Mouse (Mus musculus): Measurements from ENCODE around the gene Dynll1. TPM values are rescaled to one million over a fixed set of nuclear protein-coding genes. Genes with fewer than 3 reads are reported as not detected.

Dynll1 gene
- polyA plus RNA-seq, 1 experiment from 2014 or later = 1,317 TPM

DNA sequence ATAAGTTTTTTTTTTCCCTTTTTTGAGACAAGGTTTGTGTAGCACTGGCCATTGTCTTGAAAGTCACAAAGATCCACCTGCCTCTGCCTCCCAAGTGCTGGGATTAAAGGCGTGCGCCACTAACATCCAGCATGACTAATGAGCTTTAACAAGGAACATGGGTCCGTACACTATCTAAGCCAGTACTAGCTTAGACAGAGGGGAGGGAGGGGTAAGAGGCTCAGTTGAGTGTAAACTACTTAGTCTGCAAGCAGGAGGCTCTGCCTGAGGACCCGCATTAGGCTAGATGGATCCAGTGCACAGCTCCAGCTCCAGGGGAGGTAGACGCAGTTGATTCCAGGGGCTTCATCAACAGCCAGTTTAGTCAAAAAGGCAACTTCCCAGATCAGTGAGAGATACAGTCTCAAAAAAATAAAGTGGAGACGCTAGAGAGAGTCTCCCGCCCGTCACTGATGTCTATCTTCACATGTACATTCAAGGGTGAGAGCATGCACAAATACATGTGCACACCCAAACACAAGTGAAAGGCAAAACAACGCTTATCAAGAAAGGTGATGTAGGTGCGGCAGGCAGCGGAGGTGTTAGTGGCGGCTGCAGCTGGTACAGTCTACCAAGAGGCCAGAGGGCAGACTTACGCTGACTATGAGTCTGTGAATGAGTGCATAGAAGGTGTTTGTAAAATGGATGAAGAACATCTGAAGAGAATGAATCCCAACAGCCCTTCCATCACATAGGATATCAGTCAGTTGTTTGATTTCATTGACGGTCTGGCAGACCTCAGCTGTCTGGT, 38.1 kb downstream of the Dynll1 start:
- Histone ChIP-seq H3K4me3 (ENCODE audit: low read depth, low read length) (no peak overlapping the region), H3K9me3 (ENCODE audit: low read length) (no peaks in the 10 kb centered on the region), H3K4me2 (replicated peaks; ENCODE audit: low read depth, low read length) (no peak overlapping the region), H3K27ac (ENCODE audit: low read length) (no peak overlapping the region), H3K36me3 (ENCODE audit: insufficient read depth, low read length) (peaks cover 14% of the 10 kb centered on the region; the same call in 1 of the 2 replicates), H3K27me3 (replicated peaks; ENCODE audit: insufficient read depth, low read length) (no peaks in the 10 kb centered on the region), H3K4me1 (ENCODE audit: insufficient read depth, low read depth, low read length) (no peaks in the 10 kb centered on the region; the same call in 1 of the 2 replicates), H3K9ac (replicated peaks; ENCODE audit: low read depth) (no peak overlapping the region)
- WGBS = 85% methylated on average over 14 of the region's 14 CpGs
- TF ChIP-seq CTCF (IDR thresholded peaks at IDR 0.05) (no peak), EP300 (IDR thresholded peaks at IDR 0.05) (no peak)
- DNase-seq (ENCODE audit: low spot score) (no peak), ATAC-seq (no peak)

DNA sequence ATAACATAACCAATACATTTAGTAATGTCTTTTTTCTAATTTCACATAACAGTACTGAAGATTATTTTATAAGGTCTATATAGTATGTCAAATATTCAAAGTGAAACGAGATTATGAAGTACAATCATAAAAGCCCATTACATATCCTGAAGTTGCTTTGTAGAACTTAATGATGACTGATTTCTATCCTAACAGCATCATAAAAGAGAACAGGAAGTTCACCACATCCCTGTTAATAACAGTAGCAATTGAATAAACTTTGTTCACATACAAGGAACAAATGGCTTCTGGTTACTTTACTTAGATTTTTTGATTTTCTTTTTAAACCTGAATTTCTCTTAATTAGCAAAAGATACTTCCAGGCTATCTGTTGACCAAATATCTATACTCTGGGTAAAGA, 38.9 kb downstream of the Dynll1 start:
- no peak for ATAC-seq
- Histone ChIP-seq H3K36me3 (ENCODE audit: insufficient read depth, low read length) (peaks cover 18% of the 10 kb centered on the region), H3K27me3 (replicated peaks; ENCODE audit: insufficient read depth, low read length) (no peaks in the 10 kb centered on the region), H3K4me3 (ENCODE audit: low read depth, low read length) (no peak overlapping the region), H3K9ac (replicated peaks; ENCODE audit: low read depth) (no peak overlapping the region), H3K9me3 (ENCODE audit: low read length) (no peaks in the 10 kb centered on the region), H3K4me2 (replicated peaks; ENCODE audit: low read depth, low read length) (no peak overlapping the region), H3K27ac (ENCODE audit: low read length) (no peak overlapping the region), H3K4me1 (ENCODE audit: insufficient read depth, low read depth, low read length) (no peaks in the 10 kb centered on the region; the same call in 1 of the 2 replicates)
- TF ChIP-seq EP300 (IDR thresholded peaks at IDR 0.05) = no peak
- TF ChIP-seq CTCF (IDR thresholded peaks at IDR 0.05) = no peak
- 63% methylated on average over 1 of the region's 1 CpGs for WGBS
- DNase-seq (ENCODE audit: low spot score) = no peak

DNA sequence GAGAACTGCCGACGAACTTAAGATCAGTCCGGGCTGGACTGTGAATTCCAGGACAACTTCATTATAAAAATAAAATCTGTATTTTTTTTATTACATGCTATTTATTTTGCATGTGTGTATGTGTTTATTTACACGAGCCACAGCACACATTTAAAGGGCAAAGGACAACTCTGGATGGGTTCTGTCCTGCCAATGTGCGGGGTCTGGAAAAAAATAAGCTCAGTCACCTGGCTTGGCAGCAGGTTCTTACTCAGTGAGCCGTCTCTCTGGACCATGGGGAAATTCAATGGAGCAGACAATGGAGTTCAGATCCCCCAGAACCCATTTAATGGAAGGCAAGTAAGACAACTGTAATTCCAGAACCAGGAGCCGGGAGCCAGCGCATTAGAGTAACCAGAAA, 39.7 kb downstream of the Dynll1 start:
- Histone ChIP-seq H3K4me2 (replicated peaks; ENCODE audit: low read depth, low read length) (no peak overlapping the region), H3K27ac (ENCODE audit: low read length) (no peak overlapping the region), H3K9me3 (ENCODE audit: low read length) (no peaks in the 10 kb centered on the region), H3K4me3 (ENCODE audit: low read depth, low read length) (no peak overlapping the region), H3K4me1 (ENCODE audit: insufficient read depth, low read depth, low read length) (no peaks in the 10 kb centered on the region; the same call in 1 of the 2 replicates), H3K27me3 (replicated peaks; ENCODE audit: insufficient read depth, low read length) (no peaks in the 10 kb centered on the region), H3K9ac (replicated peaks; ENCODE audit: low read depth) (no peak overlapping the region), H3K36me3 (ENCODE audit: insufficient read depth, low read length) (peaks cover 26% of the 10 kb centered on the region)
- 86% methylated on average over 8 of the region's 8 CpGs for WGBS
- TF ChIP-seq CTCF (IDR thresholded peaks at IDR 0.05) (no peak), EP300 (IDR thresholded peaks at IDR 0.05) (no peak)
- no peak for ATAC-seq
- DNase-seq (ENCODE audit: low spot score) = no peak

DNA sequence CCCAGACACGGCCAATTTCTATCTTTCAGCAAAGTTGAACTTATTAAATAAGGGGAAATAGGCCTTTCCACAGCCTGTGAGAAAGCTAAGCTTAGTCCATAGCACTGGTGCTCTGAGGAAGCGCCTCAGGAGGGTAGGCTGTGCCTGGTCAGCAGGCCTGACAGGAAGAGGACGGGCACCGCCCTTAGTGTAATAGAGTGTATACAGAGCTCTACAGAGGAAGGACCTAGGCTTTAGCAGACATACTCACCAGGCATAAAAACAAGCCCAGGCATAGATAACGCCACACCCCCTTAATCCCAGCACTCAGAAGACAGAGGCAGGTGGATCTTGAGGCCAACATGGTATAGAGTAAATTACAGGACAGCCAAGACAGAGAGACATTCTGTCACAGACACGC, 40.4 kb downstream of the Dynll1 start:
- Histone ChIP-seq H3K9me3 (ENCODE audit: low read length) (no peaks in the 10 kb centered on the region), H3K36me3 (ENCODE audit: insufficient read depth, low read length) (peaks cover 34% of the 10 kb centered on the region), H3K27ac (ENCODE audit: low read length) (no peak overlapping the region), H3K4me1 (ENCODE audit: insufficient read depth, low read depth, low read length) (no peaks in the 10 kb centered on the region), H3K4me2 (replicated peaks; ENCODE audit: low read depth, low read length) (no peak overlapping the region), H3K4me3 (ENCODE audit: low read depth, low read length) (no peak overlapping the region), H3K27me3 (replicated peaks; ENCODE audit: insufficient read depth, low read length) (no peaks in the 10 kb centered on the region), H3K9ac (replicated peaks; ENCODE audit: low read depth) (no peak overlapping the region)
- DNase-seq (ENCODE audit: low spot score) (no peak), ATAC-seq (peak; percentile 62; the same call in 1 of the 2 replicates)
- no peak for TF ChIP-seq CTCF (IDR thresholded peaks at IDR 0.05)
- TF ChIP-seq EP300 (IDR thresholded peaks at IDR 0.05) = no peak
- 69% methylated on average over 6 of the region's 6 CpGs for WGBS

DNA sequence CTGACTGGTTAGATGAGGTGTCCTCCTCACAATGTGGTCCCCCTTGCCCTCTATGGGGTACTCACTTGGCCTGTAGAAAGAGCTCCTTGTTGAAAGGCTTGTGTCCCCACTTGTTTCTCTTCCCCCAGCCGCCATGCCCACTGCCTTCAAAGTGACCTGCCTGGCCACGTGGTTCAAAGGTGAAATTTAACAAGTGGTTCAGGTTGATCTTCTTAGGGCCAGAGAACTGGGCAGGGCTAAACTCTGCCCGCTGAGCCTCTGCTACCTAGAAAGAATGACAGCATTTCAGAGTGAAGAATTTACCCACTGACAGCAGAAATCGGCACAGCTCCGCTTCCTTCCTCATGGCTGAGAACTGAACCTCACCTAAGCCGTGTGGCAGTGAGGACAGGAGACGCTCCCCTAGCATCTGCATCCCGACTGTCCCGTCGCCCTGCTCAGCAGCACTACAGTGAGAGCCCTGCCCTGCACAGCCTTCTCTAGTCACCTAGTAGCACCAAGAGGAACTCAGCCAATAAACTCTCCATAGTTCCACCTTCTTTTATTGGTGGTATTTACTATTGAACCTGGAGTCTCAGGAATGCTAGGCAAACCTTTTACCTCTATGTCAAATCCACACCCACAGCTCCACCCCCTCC, 43.8 kb downstream of the Dynll1 start:
- Histone ChIP-seq H3K4me1 (ENCODE audit: insufficient read depth, low read depth, low read length) (no peaks in the 10 kb centered on the region), H3K27ac (ENCODE audit: low read length) (no peak overlapping the region), H3K4me3 (ENCODE audit: low read depth, low read length) (no peak overlapping the region), H3K9me3 (ENCODE audit: low read length) (no peaks in the 10 kb centered on the region), H3K4me2 (replicated peaks; ENCODE audit: low read depth, low read length) (no peak overlapping the region), H3K27me3 (replicated peaks; ENCODE audit: insufficient read depth, low read length) (no peaks in the 10 kb centered on the region), H3K36me3 (ENCODE audit: insufficient read depth, low read length) (peaks cover 38% of the 10 kb centered on the region), H3K9ac (replicated peaks; ENCODE audit: low read depth) (no peak overlapping the region)
- TF ChIP-seq EP300 (IDR thresholded peaks at IDR 0.05) = no peak
- TF ChIP-seq CTCF (IDR thresholded peaks at IDR 0.05) = no peak
- WGBS = 84% methylated on average over 10 of the region's 10 CpGs
- no peak for ATAC-seq
- DNase-seq (ENCODE audit: low spot score) = no peak

DNA sequence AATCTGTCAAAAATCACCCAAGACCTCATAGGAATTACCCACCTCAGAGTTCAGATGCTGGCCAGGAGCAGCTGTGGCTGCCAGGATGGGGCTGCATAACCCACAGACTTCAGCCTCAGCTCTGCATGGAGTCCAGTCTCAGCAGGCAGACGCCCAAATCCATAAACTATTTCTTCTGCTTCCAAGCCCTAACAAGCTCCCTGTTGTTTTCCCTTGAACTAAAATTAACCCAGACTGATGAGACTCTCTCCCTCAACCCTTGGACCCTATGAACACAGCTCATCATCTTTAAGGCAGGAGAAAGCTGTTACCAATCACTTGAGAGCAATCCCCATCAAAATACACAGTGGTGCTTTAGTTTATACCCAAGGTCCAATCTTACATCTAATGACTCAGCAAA, 45.3 kb downstream of the Dynll1 start:
- 86% methylated on average over 1 of the region's 1 CpGs for WGBS
- H3K4me2 ChIP-seq (replicated peaks; ENCODE audit: low read depth, low read length) = no peak overlapping the region
- TF ChIP-seq CTCF (IDR thresholded peaks at IDR 0.05) (no peak), EP300 (IDR thresholded peaks at IDR 0.05) (no peak)
- H3K9me3 ChIP-seq (ENCODE audit: low read length) = no peaks in the 10 kb centered on the region
- peaks cover 50% of the 10 kb centered on the region for H3K36me3 ChIP-seq (ENCODE audit: insufficient read depth, low read length)
- no peaks in the 10 kb centered on the region for H3K27me3 ChIP-seq (replicated peaks; ENCODE audit: insufficient read depth, low read length)
- no peak overlapping the region for H3K9ac ChIP-seq (replicated peaks; ENCODE audit: low read depth)
- DNase-seq (ENCODE audit: low spot score) (no peak), ATAC-seq (no peak)
- no peak overlapping the region for H3K4me3 ChIP-seq (ENCODE audit: low read depth, low read length)
- H3K4me1 ChIP-seq (ENCODE audit: insufficient read depth, low read depth, low read length) = no peaks in the 10 kb centered on the region
- no peak overlapping the region for H3K27ac ChIP-seq (ENCODE audit: low read length)

Other genes starting within 250 kb of the Dynll1 start
- 32.4 and 32.5 TPM in 2 replicates for gene Gm10401, start 202.7 kb downstream of the Dynll1 start, polyA plus RNA-seq (2015; fragmentation: Nextera tagmentation; extraction: Ambion mirVana)
- gene Acads, start 181.7 kb downstream of the Dynll1 start, polyA plus RNA-seq (2015; fragmentation: Nextera tagmentation; extraction: Ambion mirVana) = 43.6 and 43.9 TPM in 2 replicates
- 21.8 and 24.8 TPM in 2 replicates for gene Unc119b, start 166.0 kb downstream of the Dynll1 start, polyA plus RNA-seq (2015; fragmentation: Nextera tagmentation; extraction: Ambion mirVana)
- gene Mlec, start 142.8 kb downstream of the Dynll1 start, polyA plus RNA-seq (2015; fragmentation: Nextera tagmentation; extraction: Ambion mirVana) = 15.0 and 17.5 TPM in 2 replicates
- gene Cabp1, start 106.6 kb downstream of the Dynll1 start, polyA plus RNA-seq (2015; fragmentation: Nextera tagmentation; extraction: Ambion mirVana) = 0.90 and 1.1 TPM in 2 replicates
- gene Pop5, start 65.2 kb downstream of the Dynll1 start, polyA plus RNA-seq (2015; fragmentation: Nextera tagmentation; extraction: Ambion mirVana) = 77.6 and 78.8 TPM in 2 replicates
- 98.5 and 104 TPM in 2 replicates for gene Rnf10, start 28.1 kb downstream of the Dynll1 start, polyA plus RNA-seq (2015; fragmentation: Nextera tagmentation; extraction: Ambion mirVana)
- 18.9 and 19.4 TPM in 2 replicates for gene Coq5, start 21.3 kb downstream of the Dynll1 start, polyA plus RNA-seq (2015; fragmentation: Nextera tagmentation; extraction: Ambion mirVana)
- gene Srsf9, start 26.2 kb upstream of the Dynll1 start, polyA plus RNA-seq (2015; fragmentation: Nextera tagmentation; extraction: Ambion mirVana) = 140 and 152 TPM in 2 replicates
- 10.1 and 10.4 TPM in 2 replicates for gene Gatc, start 40.2 kb upstream of the Dynll1 start, polyA plus RNA-seq (2015; fragmentation: Nextera tagmentation; extraction: Ambion mirVana)
- gene Triap1, start 40.2 kb upstream of the Dynll1 start, polyA plus RNA-seq (2015; fragmentation: Nextera tagmentation; extraction: Ambion mirVana) = 51.1 and 54.9 TPM in 2 replicates
- 819 and 1,023 TPM in 2 replicates for gene Cox6a1, start 48.0 kb upstream of the Dynll1 start, polyA plus RNA-seq (2015; fragmentation: Nextera tagmentation; extraction: Ambion mirVana)
- gene Msi1, start 128.6 kb upstream of the Dynll1 start, polyA plus RNA-seq (2015; fragmentation: Nextera tagmentation; extraction: Ambion mirVana) = 1.2 TPM in 2 replicates
- 70.5 and 71.7 TPM in 2 replicates for gene Pla2g1b, start 165.3 kb upstream of the Dynll1 start, polyA plus RNA-seq (2015; fragmentation: Nextera tagmentation; extraction: Ambion mirVana)
- 15.7 and 18.0 TPM in 2 replicates for gene Sirt4, start 183.7 kb upstream of the Dynll1 start, polyA plus RNA-seq (2015; fragmentation: Nextera tagmentation; extraction: Ambion mirVana)
- gene Pxn, start 205.7 kb upstream of the Dynll1 start, polyA plus RNA-seq (2015; fragmentation: Nextera tagmentation; extraction: Ambion mirVana) = 56.4 and 59.3 TPM in 2 replicates

Measured in lung, postnatal 0 days (tissue).